Mouse (Mus musculus) lung, adult 2 months (tissue): ENCODE data around the gene Ankrd28. TPM values are rescaled to one million over a fixed set of nuclear protein-coding genes. Genes with fewer than 3 reads are reported as not detected.
A peak's percentile ranks its signal among the peaks of the same experiment; 100 is the strongest.

Experiments used
- DNase-seq: peaks from one replicate; pipeline ENCODE4 v3.0.0; 2022
- H3K4me1 ChIP-seq: fragments of 200-500 bp; 2 replicates; pipeline ENCODE4 v1.6.1; 2011; ENCODE audit warnings: low read length; ENCODE audit not compliant: control insufficient read depth, insufficient read depth
- H3K4me3 ChIP-seq: fragments of 200-500 bp; replicated peaks from 2 replicates; pipeline ENCODE3; 2011; ENCODE audit warnings: low read depth, mild to moderate bottlenecking, control low read depth, low read length; ENCODE audit errors: extremely low read depth
- CTCF ChIP-seq: fragments of 200-500 bp; IDR thresholded peaks from 2 replicates; pipeline ENCODE4 v1.5.1; 2011; ENCODE audit warnings: mild to moderate bottlenecking, low read length, control low read depth; ENCODE audit not compliant: insufficient read depth
- POLR2A ChIP-seq: fragments of 200-500 bp; IDR thresholded peaks from 2 replicates; pipeline ENCODE4 v1.6.1; 2011; ENCODE audit warnings: low read depth, mild to moderate bottlenecking, control low read depth, low read length, borderline replicate concordance; ENCODE audit errors: extremely low read depth
- whole genome bisulfite sequencing: fragments of 180-500 bp; shearing (Covaris S2); methylation state at CpG from one replicate; pipeline ENCODE4 v1.1.7; 2018; 5-methylcytosine and 5-hydroxymethylcytosine counted together
- polyA plus RNA-seq: library from polyadenylated mRNA; depleted of rRNA; stranded (reverse); fragments of >200 nt; gene quantifications from 2 replicates; pipeline ENCODE4 v1.2.3, GENCODE M21; 2012

Ankrd28 gene
- polyA plus RNA-seq, 1 experiment, result 7.2 TPM

DNA sequence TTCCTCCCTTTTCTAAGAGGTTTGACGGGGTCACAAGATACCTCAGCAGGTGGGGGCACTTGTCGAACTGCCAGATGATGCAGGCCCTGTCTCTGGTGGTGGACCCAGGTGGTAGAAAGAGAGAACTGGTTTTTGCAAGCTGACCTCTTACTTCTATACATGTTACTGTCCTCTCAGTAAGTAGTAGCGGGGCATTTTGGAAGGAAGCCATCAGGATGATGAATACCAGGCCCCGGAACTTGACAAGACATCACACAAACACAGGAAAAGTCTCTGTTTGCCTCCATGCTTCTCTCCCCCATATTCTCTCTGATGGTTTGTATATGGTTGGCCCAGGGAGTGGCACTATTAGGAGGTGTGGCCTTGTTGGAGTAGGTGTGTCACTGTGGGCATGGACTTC lies 13.1 kb upstream of the Ankrd28 start:
- TF ChIP-seq CTCF, result no peak
- TF ChIP-seq POLR2A, result no peak
- H3K4me3 ChIP-seq, result no peak overlapping the region
- no peaks in the 10 kb centered on the region for H3K4me1 ChIP-seq
- 60% methylated on average over 4 of the region's 4 CpGs for WGBS
- no peak for DNase-seq

GRCm38 (mm10) chr14:31832022-31832421 lies 1.6 kb upstream of the Ankrd28 start:
- no peak for TF ChIP-seq CTCF
- TF ChIP-seq POLR2A, result no peak
- no peak for DNase-seq
- WGBS, result 42% methylated on average over 4 of the region's 4 CpGs
- peaks cover 6% of the 10 kb centered on the region; the same call in 1 of the 2 replicates for H3K4me1 ChIP-seq
- H3K4me3 ChIP-seq, result no peak overlapping the region

DNA sequence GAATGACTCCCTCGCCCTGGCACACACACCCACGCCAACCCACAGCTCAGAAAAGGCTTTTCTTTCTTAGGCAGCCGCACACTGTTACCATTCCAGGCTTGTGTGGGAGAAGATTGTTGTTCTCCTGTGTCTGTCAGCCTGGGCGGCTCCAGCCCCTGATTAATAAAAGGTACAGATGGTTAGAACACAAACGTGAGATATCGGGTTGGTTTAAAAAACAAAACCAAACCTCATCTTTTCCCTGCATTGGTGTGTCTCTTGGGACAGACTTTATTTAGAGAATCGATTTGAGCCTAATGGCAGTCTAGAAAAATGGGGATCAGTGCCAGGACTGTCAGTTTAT lies 890 bp upstream of the Ankrd28 start:
- TF ChIP-seq CTCF (no peak), POLR2A (no peak)
- peak; percentile 9 for DNase-seq
- H3K4me1 ChIP-seq, result peaks cover 6% of the 10 kb centered on the region; the same call in 1 of the 2 replicates
- 5% methylated on average over 7 of the region's 7 CpGs for WGBS
- no peak overlapping the region for H3K4me3 ChIP-seq

DNA sequence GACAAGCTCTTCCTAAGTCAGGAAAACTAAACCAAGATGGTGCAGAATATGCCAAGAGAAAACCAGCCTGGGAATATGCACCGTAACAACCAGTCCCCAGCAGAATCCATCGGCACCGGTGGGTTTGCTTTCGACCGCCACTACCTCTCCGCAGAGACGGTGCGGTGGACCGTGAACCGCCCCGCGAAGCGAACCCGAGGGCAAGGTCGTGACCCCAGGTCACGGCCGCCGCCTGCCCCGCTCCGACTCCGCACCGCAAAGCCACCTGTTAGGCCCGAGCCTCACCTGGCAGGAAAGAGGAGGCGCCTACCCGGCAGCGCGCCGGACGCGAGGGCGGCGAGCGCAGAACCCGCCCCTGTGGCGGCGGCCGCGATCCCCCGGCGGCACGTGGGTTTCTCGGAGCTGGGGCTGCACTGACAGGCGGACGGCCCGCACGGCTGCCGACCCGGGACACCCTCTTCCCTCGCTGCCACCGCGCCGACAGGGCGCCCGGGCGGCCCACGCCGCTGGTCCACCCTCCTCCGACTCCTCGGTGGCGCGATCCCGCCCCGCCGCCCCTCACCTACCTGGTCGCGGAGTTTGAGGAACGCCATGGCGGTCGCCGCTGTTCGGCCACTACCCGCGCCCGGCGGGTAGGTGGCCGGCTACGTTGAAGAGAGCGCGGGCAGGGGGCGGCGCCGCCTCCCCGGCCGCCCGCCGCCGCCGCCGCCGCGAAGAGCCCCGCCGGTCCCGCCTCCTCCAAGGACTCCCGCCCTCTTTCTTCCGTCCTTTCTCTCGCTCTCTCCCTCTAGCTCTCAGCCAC lies 489 bp downstream of the Ankrd28 start:
- peak; percentile 62 for DNase-seq
- WGBS, result under 1% methylated on average over 79 of the region's 97 CpGs
- H3K4me3 ChIP-seq, result peak overlapping the region; percentile 69
- no peak for TF ChIP-seq POLR2A
- TF ChIP-seq CTCF, result no peak
- peaks cover 6% of the 10 kb centered on the region; the same call in 1 of the 2 replicates for H3K4me1 ChIP-seq

DNA sequence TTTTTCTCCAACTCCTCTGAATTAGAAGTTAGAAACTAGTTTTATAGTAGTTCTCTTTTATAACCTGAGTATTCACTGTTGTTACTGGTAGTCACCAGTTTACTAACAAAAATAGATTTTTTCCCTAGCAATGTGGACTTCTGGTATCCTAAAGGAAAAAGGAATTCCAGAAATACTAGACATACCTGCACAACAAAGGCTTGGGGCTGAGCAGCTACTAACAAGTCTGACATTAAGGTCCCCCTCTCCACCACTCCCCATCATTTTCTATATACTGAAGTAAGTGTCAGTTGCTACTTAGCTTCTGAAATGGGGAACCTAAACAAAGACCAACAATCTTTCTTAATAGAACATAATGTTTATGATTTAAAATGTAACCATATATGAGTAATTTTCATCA lies 3.2 kb downstream of the Ankrd28 start:
- TF ChIP-seq CTCF (no peak), POLR2A (no peak)
- Histone ChIP-seq H3K4me1 (peaks cover 6% of the 10 kb centered on the region; the same call in 1 of the 2 replicates), H3K4me3 (no peak overlapping the region)
- no peak for DNase-seq

- TF ChIP-seq CTCF, result no peak
- Histone ChIP-seq H3K4me1 (no peaks in the 10 kb centered on the region), H3K4me3 (no peak overlapping the region)
- no peak for DNase-seq
- WGBS, result 87% methylated on average over 5 of the region's 5 CpGs
Measured at GRCm38 (mm10) chr14:31809942-31810341, 20.5 kb downstream of the Ankrd28 start.

- no peaks in the 10 kb centered on the region for H3K4me1 ChIP-seq
- WGBS, result 72% methylated on average over 2 of the region's 2 CpGs
- DNase-seq, result no peak
- TF ChIP-seq POLR2A, result no peak
- TF ChIP-seq CTCF, result no peak
- no peak overlapping the region for H3K4me3 ChIP-seq
Measured at GRCm38 (mm10) chr14:31803791-31804190, 26.7 kb downstream of the Ankrd28 start.

DNA sequence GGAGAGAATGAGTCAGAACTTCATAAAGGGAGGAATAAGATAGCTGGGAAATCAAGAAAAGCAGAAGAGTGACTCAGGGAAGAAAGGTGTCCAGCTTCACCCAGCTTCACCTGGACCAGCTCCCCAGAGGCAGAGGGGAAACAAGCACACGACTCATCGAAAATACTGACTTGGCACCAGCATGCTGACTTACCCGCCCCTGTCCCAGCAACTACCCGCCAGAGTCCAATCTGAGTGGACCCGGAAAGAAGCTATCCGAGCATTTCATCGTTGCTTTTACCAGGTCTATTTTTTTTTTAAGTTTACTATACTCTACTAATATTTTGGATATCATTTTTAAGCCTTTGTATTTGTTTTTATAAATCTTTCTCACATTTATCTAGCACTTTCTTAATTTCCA lies 29.5 kb downstream of the Ankrd28 start:
- H3K4me3 ChIP-seq, result no peak overlapping the region
- TF ChIP-seq CTCF (no peak), POLR2A (no peak)
- DNase-seq, result no peak
- H3K4me1 ChIP-seq, result no peaks in the 10 kb centered on the region
- whole genome bisulfite sequencing, result 76% methylated on average over 7 of the region's 7 CpGs

DNA sequence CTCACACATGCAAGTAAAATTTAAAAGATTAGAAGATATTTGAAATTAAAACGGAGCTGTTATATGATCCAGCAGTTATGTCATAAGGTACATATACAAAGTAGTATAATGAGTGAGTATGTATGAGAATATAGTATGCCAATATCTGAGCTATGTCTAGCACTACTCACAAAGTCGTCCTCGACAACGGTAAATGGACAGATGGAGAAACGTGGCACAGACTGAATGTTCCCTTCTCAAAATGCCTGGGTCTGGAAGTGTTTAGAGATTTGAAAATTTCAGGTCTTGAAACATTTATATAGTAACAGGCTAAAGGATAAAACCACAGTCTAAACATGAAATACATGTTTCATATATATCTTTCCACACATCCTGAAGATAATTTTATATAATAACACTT lies 30.0 kb downstream of the Ankrd28 start:
- H3K4me3 ChIP-seq, result no peak overlapping the region
- no peaks in the 10 kb centered on the region for H3K4me1 ChIP-seq
- WGBS, result 78% methylated on average over 5 of the region's 5 CpGs
- no peak for TF ChIP-seq POLR2A
- DNase-seq, result no peak

DNA sequence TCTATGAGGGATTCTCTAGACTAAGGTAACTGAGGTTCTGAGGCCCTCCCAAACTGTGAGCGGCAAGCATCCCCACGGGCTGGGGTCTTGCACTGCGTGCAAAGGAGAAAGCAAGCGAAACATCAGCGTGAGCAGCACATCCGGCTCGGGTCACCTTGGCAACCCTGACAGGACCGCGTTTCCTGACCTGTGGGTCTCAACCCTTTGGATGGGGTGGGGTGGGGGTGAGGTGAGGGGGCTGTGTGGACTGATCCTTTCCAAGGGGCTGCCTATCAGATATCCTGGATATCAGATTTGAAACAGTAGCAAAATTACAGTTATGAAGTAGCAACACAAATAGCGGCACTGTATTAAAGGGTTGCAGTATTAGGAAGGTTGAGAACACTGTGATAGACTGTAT lies 31.5 kb downstream of the Ankrd28 start:
- no peak overlapping the region for H3K4me3 ChIP-seq
- WGBS, result 55% methylated on average over 10 of the region's 10 CpGs
- TF ChIP-seq CTCF (no peak), POLR2A (no peak)

More for the DNA sequence above, 31.5 kb downstream of the Ankrd28 start:
- no peak for DNase-seq
- no peaks in the 10 kb centered on the region for H3K4me1 ChIP-seq
